Mouse (Mus musculus): Measurements from ENCODE around the gene Phactr2.

DNA sequence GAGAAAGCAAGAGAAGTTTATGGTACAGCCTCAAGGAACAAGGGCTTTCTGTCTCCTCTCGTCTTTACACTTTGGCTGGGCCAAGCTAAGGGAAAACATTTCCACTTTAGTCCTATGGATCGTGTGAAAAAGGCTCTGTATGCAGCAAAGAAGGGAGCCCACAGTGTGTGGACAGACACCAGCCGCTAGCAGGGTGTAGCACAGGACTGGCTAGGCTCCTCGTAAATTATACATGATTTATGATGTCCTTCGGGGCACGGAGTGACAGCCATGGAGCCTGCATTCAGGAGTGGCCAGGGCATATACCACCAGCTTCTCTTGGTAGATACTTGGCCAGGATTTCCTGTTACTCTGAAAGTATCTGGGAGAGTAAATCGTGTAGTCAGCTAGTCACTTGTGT, 203.1 kb downstream of the Phactr2 start:
- TF ChIP-seq CTCF (conservative IDR thresholded peaks at IDR 0.05; ENCODE audit: insufficient read depth, insufficient read length, low read depth, low read length) (no peak), POLR2A (IDR thresholded peaks at IDR 0.05; ENCODE audit: low read depth, low read length) (no peak)

All from kidney, adult 2 months (tissue).